Mouse (Mus musculus): ENCODE measurements around the gene Hrh2.

DNA sequence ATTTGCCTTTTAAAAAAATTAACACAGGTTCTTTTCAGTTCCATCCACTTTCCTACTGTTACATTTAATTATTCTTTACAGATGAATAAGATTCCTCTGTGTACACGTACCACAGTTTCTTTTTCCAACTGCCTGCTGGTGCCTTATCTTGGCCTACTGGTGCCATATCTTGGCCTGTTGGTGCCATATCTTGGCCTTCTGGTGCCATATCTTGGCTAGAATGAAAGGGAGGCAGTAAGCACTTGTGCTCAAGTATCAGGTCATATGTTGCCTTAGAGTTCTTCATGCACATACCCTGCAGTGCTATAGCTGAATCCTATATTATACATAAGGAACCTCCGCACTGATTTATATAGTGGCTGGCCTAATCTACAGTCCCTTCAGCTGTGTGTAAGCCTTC, 24.9 kb upstream of the Hrh2 start:
- TF ChIP-seq POLR2A (IDR thresholded peaks at IDR 0.05; ENCODE audit: borderline replicate concordance, extremely low read depth, insufficient read depth, insufficient read length, poor library complexity, severe bottlenecking) = no peak
- no peak for TF ChIP-seq CTCF (IDR thresholded peaks at IDR 0.05; ENCODE audit: borderline replicate concordance, extremely low read depth, insufficient read depth, insufficient read length)
